Mouse (Mus musculus) lung, adult 18-20 months (tissue): ENCODE results near the gene Tpm3-rs7.
"Not testable (repeated sequence)": the region's sequence is repeated elsewhere in the genome, so short reads cannot be mapped to it uniquely, and the experiment has no call there.

ENCODE experiments used
- DNase-seq, 2 experiments: peaks; one replicate each; pipeline ENCODE4 v3.0.0; 2022; ENCODE audit warnings: mixed read lengths in 2 of 2

The Tpm3-rs7 gene

DNA sequence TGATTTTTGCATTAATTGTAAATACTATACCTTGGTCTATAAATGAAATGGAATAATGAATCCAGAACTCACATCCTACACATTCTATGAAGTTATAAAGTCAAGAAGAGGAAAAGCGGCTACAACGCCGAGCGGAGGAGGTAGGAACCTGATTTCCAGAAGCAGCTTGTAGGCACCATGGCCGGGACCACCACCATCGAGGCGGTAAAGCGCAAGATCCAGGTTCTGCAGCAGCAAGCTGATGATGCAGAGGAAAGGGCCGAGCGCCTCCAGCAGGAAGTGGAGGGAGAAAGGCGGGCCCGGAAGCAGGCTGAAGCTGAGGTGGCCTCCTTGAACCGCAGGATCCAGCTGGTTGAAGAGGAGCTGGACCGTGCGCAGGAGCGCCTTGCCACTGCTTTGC lies at the start of gene Tpm3-rs7:
Gene Tpm3-rs7, plus strand, starts transcription at position 110 of the 400 bp plus-strand sequence.
- not testable (repeated sequence) for DNase-seq

DNA sequence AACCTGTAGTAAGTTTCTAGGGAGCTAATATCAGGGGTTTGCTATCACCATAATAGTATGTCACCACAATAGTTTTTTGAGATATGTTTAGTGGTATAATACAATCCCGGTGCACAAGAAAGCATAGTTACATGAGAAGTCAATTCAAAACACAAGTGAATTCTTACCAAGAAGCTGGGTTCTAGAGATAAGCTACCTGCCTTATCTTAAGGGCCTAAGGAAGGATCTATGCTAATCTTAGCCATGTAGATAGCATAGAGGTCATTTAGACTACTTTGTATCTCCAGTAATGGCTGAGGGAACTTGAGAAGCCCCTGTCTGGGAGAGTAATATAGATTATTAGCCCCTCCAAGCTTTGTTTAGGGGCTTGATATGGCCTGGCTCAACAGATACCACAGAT lies 2.6 kb downstream of the Tpm3-rs7 start:
- no peak for DNase-seq

DNA sequence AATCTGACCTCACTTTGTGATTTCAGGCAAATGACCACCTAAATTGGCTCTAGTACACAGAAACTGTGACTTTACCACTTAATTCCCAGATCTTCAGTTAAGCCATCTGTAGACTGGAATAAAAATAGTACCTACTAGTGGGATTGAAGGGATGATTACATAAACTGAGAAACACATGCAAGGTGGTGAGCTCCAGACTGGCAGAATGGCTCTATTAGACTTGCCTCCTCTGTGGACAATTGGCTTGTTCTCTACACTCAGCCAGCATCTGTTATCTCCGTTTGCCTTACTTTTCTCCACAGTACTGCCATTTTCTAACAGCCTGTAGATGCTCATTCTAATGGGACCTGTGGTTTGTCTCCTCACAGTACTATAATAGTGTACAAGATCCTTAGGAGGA lies 49.0 kb downstream of the Tpm3-rs7 start:
- no peak for DNase-seq
